ENCODE assay signal across 9 mouse cellular contexts in genomic region chr10:20935234-20935654, GRCm38 (mm10). TPM values are rescaled to one million over a fixed set of nuclear protein-coding genes. Genes with fewer than 3 reads are reported as not detected.
A peak's percentile ranks its signal among the peaks of the same experiment; 100 is the strongest.
DNase-seq lines count a peak whose midpoint lies in the region; ATAC-seq and TF ChIP-seq lines count a peak whose summit lies in the region.
"Had no signal": no experiment of that assay in that cellular context is flagged by ENCODE, and none has a peak within 500 bp of the region (broad histone marks: within the 10 kb centered on the region; RNA-seq: fewer than 3 reads in every experiment).

No protein-coding gene starts in this region.

- H3K27ac ChIP-seq in forebrain, embryonic 13.5 days = no peak overlapping the region
- no peak overlapping the region for H3K27ac ChIP-seq in forebrain, embryonic 12.5 days
- no peak overlapping the region for H3K27ac ChIP-seq in liver, adult 2 months (replicated peaks; ENCODE audit: insufficient read depth, low read depth, low read length)
- H3K27ac ChIP-seq in liver, postnatal 0 days (ENCODE audit: low read depth) = no peak overlapping the region
- H3K27ac ChIP-seq: heart, adult 2 months had no signal

- no peak overlapping the region for H3K4me2 ChIP-seq in forebrain, embryonic 13.5 days
- H3K4me2 ChIP-seq in forebrain, embryonic 12.5 days = no peak overlapping the region
- H3K4me2 ChIP-seq in liver, postnatal 0 days (ENCODE audit: low read depth, low read length) = no peak overlapping the region

- TF ChIP-seq CTCF in liver, adult 2 months (IDR thresholded peaks at IDR 0.05; ENCODE audit: low read depth, low read length) = no peak
- no peak for TF ChIP-seq CTCF in liver, postnatal 0 days (IDR thresholded peaks at IDR 0.05; ENCODE audit: low read depth)

- TF ChIP-seq EP300 in liver, postnatal 0 days (IDR thresholded peaks at IDR 0.05; ENCODE audit: low read depth) = no peak

- TF ChIP-seq POLR2A in liver, adult 2 months (IDR thresholded peaks at IDR 0.05; ENCODE audit: extremely low read depth, insufficient read depth, low read length) = no peak

- H3K27me3 ChIP-seq in forebrain, embryonic 13.5 days = no peaks in the 10 kb centered on the region
- H3K27me3 ChIP-seq in forebrain, embryonic 12.5 days = no peaks in the 10 kb centered on the region
- H3K27me3 ChIP-seq in liver, adult 2 months (ENCODE audit: control insufficient read depth, insufficient read depth, low read length) = no peaks in the 10 kb centered on the region
- no peaks in the 10 kb centered on the region for H3K27me3 ChIP-seq in liver, postnatal 0 days (ENCODE audit: insufficient read depth, low read length)

- 59% methylated on average over 5 of the region's 5 CpGs for WGBS in forebrain, embryonic 13.5 days
- 65% methylated on average over 5 of the region's 5 CpGs for WGBS in forebrain, embryonic 12.5 days
- WGBS in liver, adult 2 months = 60% methylated on average over 5 of the region's 5 CpGs
- WGBS in liver, postnatal 0 days (ENCODE audit: insufficient replicate concordance) = 70% methylated on average over 5 of the region's 5 CpGs

- no peaks in the 10 kb centered on the region for H3K79me2 ChIP-seq in liver, adult 2 months (ENCODE audit: control insufficient read depth, insufficient read depth, low read length)

- DNase-seq in liver, adult 2 months (ENCODE audit: extremely low read depth, low read depth, low spot score) = peak; percentile 6
- DNase-seq in liver, postnatal 0 days = no peak
- DNase-seq in cerebellum, adult 9-11 months = peak; percentile 49
- DNase-seq in lung, postnatal 10 days = peak; percentile 78
- DNase-seq in yolk sac, embryonic 10.5 days (ENCODE audit: low spot score) = no peak
- DNase-seq in c-Kit-positive CD71-positive TER-119-positive erythroid progenitor cells, embryonic 14.5 days (ENCODE audit: low spot score) = no peak

- H3K4me1 ChIP-seq in forebrain, embryonic 13.5 days = peaks cover 6% of the 10 kb centered on the region; the same call in 1 of the 2 replicates
- H3K4me1 ChIP-seq in forebrain, embryonic 12.5 days = no peaks in the 10 kb centered on the region
- no peaks in the 10 kb centered on the region for H3K4me1 ChIP-seq in liver, adult 2 months (ENCODE audit: control insufficient read depth, insufficient read depth, low read length)
- no peaks in the 10 kb centered on the region for H3K4me1 ChIP-seq in liver, postnatal 0 days (ENCODE audit: insufficient read depth)

- H3K4me3 ChIP-seq in forebrain, embryonic 13.5 days = no peak overlapping the region
- no peak overlapping the region for H3K4me3 ChIP-seq in forebrain, embryonic 12.5 days (replicated peaks)
- H3K4me3 ChIP-seq in liver, adult 2 months (ENCODE audit: insufficient read depth, low read depth, low read length) = no peak overlapping the region
- H3K4me3 ChIP-seq in liver, postnatal 0 days (ENCODE audit: low read depth, low read length) = no peak overlapping the region
- H3K4me3 ChIP-seq: heart, adult 2 months had no signal

- no peaks in the 10 kb centered on the region for H3K36me3 ChIP-seq in forebrain, embryonic 13.5 days (ENCODE audit: poor library complexity, severe bottlenecking)
- no peaks in the 10 kb centered on the region for H3K36me3 ChIP-seq in forebrain, embryonic 12.5 days (replicated peaks)
- H3K36me3 ChIP-seq in liver, adult 2 months (ENCODE audit: control insufficient read depth, insufficient read depth, low read length) = no peaks in the 10 kb centered on the region
- no peaks in the 10 kb centered on the region for H3K36me3 ChIP-seq in liver, postnatal 0 days (replicated peaks; ENCODE audit: insufficient read depth, low read length)

- no peaks in the 10 kb centered on the region for H3K9me3 ChIP-seq in forebrain, embryonic 13.5 days (replicated peaks)
- no peaks in the 10 kb centered on the region for H3K9me3 ChIP-seq in forebrain, embryonic 12.5 days
- H3K9me3 ChIP-seq in liver, postnatal 0 days (ENCODE audit: low read length) = no peaks in the 10 kb centered on the region

- H3K9ac ChIP-seq in forebrain, embryonic 13.5 days = no peak overlapping the region
- H3K9ac ChIP-seq in forebrain, embryonic 12.5 days = no peak overlapping the region
- no peak overlapping the region for H3K9ac ChIP-seq in liver, adult 2 months (ENCODE audit: low read depth, low read length)
- no peak overlapping the region for H3K9ac ChIP-seq in liver, postnatal 0 days (replicated peaks)

- peak; percentile 61; the same call in 1 of the 2 replicates for ATAC-seq in forebrain, embryonic 13.5 days
- no peak for ATAC-seq in forebrain, embryonic 12.5 days (ENCODE audit: low FRiP score)
- ATAC-seq in liver, postnatal 0 days = no peak

RNA-seq across cellular contexts. Expression of gene Ahi1, which starts 17.1 kb away (rescaled TPM):
- polyA plus RNA-seq in forebrain, embryonic 13.5 days (2015; fragmentation: Nextera tagmentation; extraction: Ambion mirVana) = 38.0 and 41.5 TPM in 2 replicates
- polyA plus RNA-seq in forebrain, embryonic 12.5 days (2016; fragmentation: Nextera tagmentation; extraction: Ambion mirVana) = 32.4 and 36.1 TPM in 2 replicates
- total RNA-seq in liver, adult 2 months (2014; rRNA removed) = 1.1 and 1.2 TPM in 2 replicates
- polyA plus RNA-seq in liver, adult 2 months (2012; rRNA removed) = 0.22 and 0.24 TPM in 2 replicates
- polyA plus RNA-seq in liver, postnatal 0 days (2015; fragmentation: Nextera tagmentation; extraction: Ambion mirVana) = 2.3 and 2.6 TPM in 2 replicates

Comparison
In these comparisons a context has a peak if more than half of its experiments do, and no peak if none do; other contexts are left out.
1. DNase-seq: peak in liver, adult 2 months (single experiment), cerebellum, adult 9-11 months (single experiment) and lung, postnatal 10 days (single experiment); none in liver, postnatal 0 days (single experiment), yolk sac, embryonic 10.5 days (single experiment) and c-Kit-positive CD71-positive TER-119-positive erythroid progenitor cells, embryonic 14.5 days (single experiment).